ENCODE assay signal across 10 mouse cellular contexts in genomic region chr15:88978281-88979137, GRCm38 (mm10). TPM values are rescaled to one million over a fixed set of nuclear protein-coding genes. Genes with fewer than 3 reads are reported as not detected.
DNase-seq lines count a peak whose midpoint lies in the region; ATAC-seq lines count a peak whose summit lies in the region.
"Had no signal": no experiment of that assay in that cellular context is flagged by ENCODE, and none has a peak within 500 bp of the region (broad histone marks: within the 10 kb centered on the region; RNA-seq: fewer than 3 reads in every experiment).

Gene Mlc1 (minus strand): TSS chr15:88979007.

- peak within 1 kb of the TSS; percentile 8; the same call in 1 of the 2 replicates for H3K4me3 ChIP-seq in hindbrain, embryonic 13.5 days
- no peak within 1 kb of the TSS for H3K4me3 ChIP-seq in neural tube, embryonic 14.5 days (ENCODE audit: low read depth, low read length)
- H3K4me3 ChIP-seq: limb, embryonic 15.5 days had no signal

- WGBS in hindbrain, embryonic 13.5 days: 20% methylated on average over 10 of the region's 10 CpGs
- 19% methylated on average over 10 of the region's 10 CpGs for WGBS in neural tube, embryonic 14.5 days

- ATAC-seq in hindbrain, embryonic 13.5 days (ENCODE audit: low FRiP score): peak; percentile 91
- peak; percentile 84 for ATAC-seq in neural tube, embryonic 14.5 days (ENCODE audit: low read depth)

- H3K4me1 ChIP-seq in hindbrain, embryonic 13.5 days (replicated peaks): peaks cover 15% of the 10 kb centered on the region; the same call in 1 of the 2 replicates
- H3K4me1 ChIP-seq in neural tube, embryonic 14.5 days (ENCODE audit: control insufficient read depth, insufficient read depth, low read length): no peaks in the 10 kb centered on the region
- H3K4me1 ChIP-seq: limb, embryonic 15.5 days had no signal

- intact Hi-C loops in left cerebral cortex, postnatal 4 days (cut with DNase I): no loop called here

- peak within 1 kb of the TSS; percentile 68 for H3K27ac ChIP-seq in hindbrain, embryonic 13.5 days
- H3K27ac ChIP-seq in neural tube, embryonic 14.5 days (ENCODE audit: low read depth, low read length): peak within 1 kb of the TSS; percentile 62
- H3K27ac ChIP-seq: limb, embryonic 15.5 days had no signal

- peak; percentile 72 to 75 for DNase-seq in right cerebral cortex, postnatal 10 days (ENCODE audit: low spot score in 2 of 2)
- DNase-seq in right cerebral cortex, postnatal 4 days: no peak
- DNase-seq in left cerebral cortex, postnatal 4 days: peak; percentile 64
- DNase-seq in ovary, postnatal 14 days (ENCODE audit: low spot score): no peak
- no peak for DNase-seq in adipocyte (ENCODE audit: low spot score)
- no peak for DNase-seq in spleen, postnatal 4 days (ENCODE audit: low spot score in 2 of 2)

- H3K9me3 ChIP-seq in hindbrain, embryonic 13.5 days: no peaks in the 10 kb centered on the region
- H3K9me3 ChIP-seq in neural tube, embryonic 14.5 days (ENCODE audit: control insufficient read depth, low read length): no peaks in the 10 kb centered on the region
- H3K9me3 ChIP-seq: limb, embryonic 15.5 days had no signal

- H3K4me2 ChIP-seq in hindbrain, embryonic 13.5 days: peak within 1 kb of the TSS; percentile 32
- peak within 1 kb of the TSS; percentile 14 for H3K4me2 ChIP-seq in neural tube, embryonic 14.5 days (ENCODE audit: low read depth, low read length)
- H3K4me2 ChIP-seq: limb, embryonic 15.5 days had no signal

- H3K9ac ChIP-seq in hindbrain, embryonic 13.5 days: no peak within 1 kb of the TSS
- H3K9ac ChIP-seq in neural tube, embryonic 14.5 days (replicated peaks; ENCODE audit: low read depth, low read length): no peak within 1 kb of the TSS
- H3K9ac ChIP-seq: limb, embryonic 15.5 days had no signal

- no peaks in the 10 kb centered on the region for H3K27me3 ChIP-seq in hindbrain, embryonic 13.5 days
- no peaks in the 10 kb centered on the region for H3K27me3 ChIP-seq in neural tube, embryonic 14.5 days (ENCODE audit: control insufficient read depth, insufficient read depth, low read length)
- H3K27me3 ChIP-seq: limb, embryonic 15.5 days had no signal

- no peaks in the 10 kb centered on the region for H3K36me3 ChIP-seq in hindbrain, embryonic 13.5 days
- H3K36me3 ChIP-seq in neural tube, embryonic 14.5 days (ENCODE audit: control insufficient read depth, insufficient read depth, low read length): no peaks in the 10 kb centered on the region
- H3K36me3 ChIP-seq: limb, embryonic 15.5 days had no signal

RNA-seq across cellular contexts. Expression of gene Mlc1, which starts in this region (rescaled TPM):
- 8.2 and 11.8 TPM in 2 replicates for polyA plus RNA-seq in hindbrain, embryonic 13.5 days (2015; fragmentation: Nextera tagmentation; extraction: Ambion mirVana)
- total RNA-seq in left cerebral cortex, postnatal 4 days (2021): 10 to 100 TPM; 51.6 to 56.9 TPM
- polyA plus RNA-seq in neural tube, embryonic 14.5 days (2014; fragmentation: Nextera tagmentation; extraction: Ambion mirVana): 13.5 and 17.5 TPM in 2 replicates
- total RNA-seq: CH12.LX had no signal

Comparison
In these comparisons a context has a peak if more than half of its experiments do, and no peak if none do; other contexts are left out.
1. DNase-seq: peak in right cerebral cortex, postnatal 10 days (2 of 2) and left cerebral cortex, postnatal 4 days (single experiment); none in right cerebral cortex, postnatal 4 days (single experiment), ovary, postnatal 14 days (single experiment), adipocyte (single experiment) and spleen, postnatal 4 days (0 of 2).